Mouse (Mus musculus): Measurements from ENCODE around the gene Gm28897. TPM values are rescaled to one million over a fixed set of nuclear protein-coding genes. Genes with fewer than 3 reads are reported as not detected.
"Not testable (repeated sequence)": the region's sequence is repeated elsewhere in the genome, so short reads cannot be mapped to it uniquely, and the experiment has no call there.

Gm28897 gene
- not detected in 2 replicates for polyA plus RNA-seq (2015; fragmentation: Nextera tagmentation; extraction: Ambion mirVana)

DNA sequence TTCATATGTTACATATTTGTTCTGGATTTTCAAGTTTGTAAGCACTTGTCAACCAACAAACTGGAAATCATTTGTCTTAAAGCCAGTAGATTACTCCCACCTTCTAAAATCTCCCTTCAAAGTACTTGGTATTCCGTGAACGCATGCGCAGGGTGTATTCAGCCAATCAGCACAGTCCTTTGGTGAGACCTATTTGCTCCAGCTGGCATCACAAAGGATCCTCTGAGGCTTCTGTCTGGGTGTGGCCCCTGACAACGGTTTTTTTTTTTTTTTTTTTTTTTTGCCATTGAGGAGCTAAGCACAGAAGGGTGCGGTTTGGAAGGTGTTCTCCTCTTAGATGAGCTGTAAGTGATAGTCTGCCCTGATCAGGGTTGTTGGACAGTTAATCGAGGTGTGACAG lies at the start of gene Gm28897:
Gene Gm28897, plus strand, starts transcription at position 301 of the 400 bp plus-strand sequence.
- ATAC-seq (ENCODE audit: borderline replicate concordance, extremely low read depth, low FRiP score, low TSS enrichment); H3K27me3 ChIP-seq; H3K4me2 ChIP-seq; H3K36me3 ChIP-seq; H3K27ac ChIP-seq; H3K4me3 ChIP-seq; H3K9ac ChIP-seq; H3K4me1 ChIP-seq; H3K9me3 ChIP-seq: not testable (repeated sequence)
- no CpG with 5 or more reads among the region's 6 CpGs for WGBS

Measured in lung, embryonic 15.5 days (tissue).